Comparison of ENCODE assay signal across 8 mouse cellular contexts in genomic region chr5:143253881-143254486, GRCm38 (mm10). TPM values are rescaled to one million over a fixed set of nuclear protein-coding genes. Genes with fewer than 3 reads are reported as not detected.
DNase-seq lines count a peak whose midpoint lies in the region; ATAC-seq lines count a peak whose summit lies in the region.

No protein-coding gene starts in this region.

- DNase-seq in layer of hippocampus, postnatal 10 days (ENCODE audit: low spot score in 2 of 2) = peak; percentile 36 to 54
- no peak for DNase-seq in layer of hippocampus, adult 9-10 months (ENCODE audit: low spot score)
- DNase-seq in cerebellum, postnatal 10 days = peak; percentile 79 to 80
- peak; percentile 29 for DNase-seq in forelimb bud, embryonic 11.5 days (ENCODE audit: low read depth, low spot score)
- peak; percentile 24 for DNase-seq in testis, postnatal 14 days (ENCODE audit: low spot score)
- DNase-seq in layer of hippocampus, adult 8-10 months (ENCODE audit: low spot score in 2 of 2) = no peak

- 0 out of 2 replicates have a peak, but pooled peaks have one; percentile 24 for ATAC-seq in megakaryocyte, adult 5-6 weeks (ENCODE audit: poor library complexity, severe bottlenecking)
- ATAC-seq in erythroblast, adult 5-6 weeks (replicated peaks; ENCODE audit: low FRiP score, poor library complexity, severe bottlenecking) = no peak

RNA-seq across cellular contexts. Expression of gene Zfp316, which starts 15.8 kb away (rescaled TPM):
- total RNA-seq in layer of hippocampus, postnatal 10 days (2021) = 10 to 100 TPM; 21.8 to 24.4 TPM
- 0.32 and 0.47 TPM in 2 replicates for total RNA-seq in megakaryocyte, adult 5-6 weeks (2015)
- total RNA-seq in megakaryocyte, adult 5-6 weeks (2017) = 1.2 and 1.4 TPM in 2 replicates
- not detected in 2 replicates for total RNA-seq in erythroblast, adult 5-6 weeks (2015; ENCODE audit: low replicate concordance)
- 0.28 and 0.51 TPM in 2 replicates for total RNA-seq in erythroblast, adult 5-6 weeks (2017; ENCODE audit: low replicate concordance)
- 10 to 100 TPM; 20.6 to 24.1 (median 23.1) TPM for total RNA-seq in layer of hippocampus, adult 8-10 months (2022)

RNA-seq across cellular contexts. Expression of gene Zfp12, which starts 19.0 kb away (rescaled TPM):
- total RNA-seq in layer of hippocampus, postnatal 10 days (2021) = 10 to 100 TPM; 22.8 to 25.1 TPM
- 1.5 and 3.1 TPM in 2 replicates for total RNA-seq in megakaryocyte, adult 5-6 weeks (2015)
- total RNA-seq in megakaryocyte, adult 5-6 weeks (2017) = 6.4 and 6.7 TPM in 2 replicates
- 0.58 and 2.1 TPM in 2 replicates for total RNA-seq in erythroblast, adult 5-6 weeks (2015; ENCODE audit: low replicate concordance)
- 0.70 and 1.5 TPM in 2 replicates for total RNA-seq in erythroblast, adult 5-6 weeks (2017; ENCODE audit: low replicate concordance)
- 10 to 100 TPM; 27.6 to 38.7 (median 35.6) TPM for total RNA-seq in layer of hippocampus, adult 8-10 months (2022)

RNA-seq across cellular contexts. Expression of gene Spdye4a, which starts 27.3 kb away (rescaled TPM):
- total RNA-seq in layer of hippocampus, postnatal 10 days (2021) = not detected
- total RNA-seq in megakaryocyte, adult 5-6 weeks (2015) = not detected in 2 replicates
- not detected in 2 replicates for total RNA-seq in megakaryocyte, adult 5-6 weeks (2017)
- total RNA-seq in erythroblast, adult 5-6 weeks (2015; ENCODE audit: low replicate concordance) = not detected in 2 replicates
- not detected in 2 replicates for total RNA-seq in erythroblast, adult 5-6 weeks (2017; ENCODE audit: low replicate concordance)
- total RNA-seq in layer of hippocampus, adult 8-10 months (2022) = not detected

RNA-seq across cellular contexts. Expression of gene Zfp853, which starts 39.4 kb away (rescaled TPM):
- 1 to 10 TPM; 9.4 to 9.9 TPM for total RNA-seq in layer of hippocampus, postnatal 10 days (2021)
- total RNA-seq in megakaryocyte, adult 5-6 weeks (2015) = 0.09 TPM in 1 of 2 replicates, not detected in the other
- not detected in 2 replicates for total RNA-seq in megakaryocyte, adult 5-6 weeks (2017)
- not detected in 2 replicates for total RNA-seq in erythroblast, adult 5-6 weeks (2015; ENCODE audit: low replicate concordance)
- total RNA-seq in erythroblast, adult 5-6 weeks (2017; ENCODE audit: low replicate concordance) = not detected in 2 replicates
- 1 to 10 TPM; 4.1 to 5.5 (median 4.4) TPM for total RNA-seq in layer of hippocampus, adult 8-10 months (2022)

Comparison
In these comparisons a context has a peak if more than half of its experiments do, and no peak if none do; other contexts are left out.
1. DNase-seq: peak in layer of hippocampus, postnatal 10 days (2 of 2), cerebellum, postnatal 10 days (2 of 2), forelimb bud, embryonic 11.5 days (single experiment) and testis, postnatal 14 days (single experiment); none in layer of hippocampus, adult 9-10 months (single experiment) and layer of hippocampus, adult 8-10 months (0 of 2).
2. RNA of gene Zfp316, which starts 15.8 kb away (total RNA-seq): 21.8 to 24.4 TPM in layer of hippocampus, postnatal 10 days and 20.6 to 24.1 TPM in layer of hippocampus, adult 8-10 months; 0.32 to 1.4 TPM in megakaryocyte, adult 5-6 weeks and 0.28 to 0.51 TPM in erythroblast, adult 5-6 weeks; every median in the first group is over 4 times any median in the second.